In genomic region chr4:76014151-76014840, GRCm38 (mm10) we compare ENCODE assay signal across 26 mouse cellular contexts.
DNase-seq lines count a peak whose midpoint lies in the region; ATAC-seq and TF ChIP-seq lines count a peak whose summit lies in the region.
"Had no signal": no experiment of that assay in that cellular context is flagged by ENCODE, and none has a peak within 500 bp of the region (broad histone marks: within the 10 kb centered on the region; RNA-seq: fewer than 3 reads in every experiment).

No protein-coding gene starts in this region.

- H3K4me2 ChIP-seq in hindbrain, embryonic 16.5 days (ENCODE audit: low read length), result no peak overlapping the region
- H3K4me2 ChIP-seq: embryonic facial prominence, embryonic 13.5 days; embryonic facial prominence, embryonic 15.5 days had no signal

- H3K9ac ChIP-seq in hindbrain, embryonic 16.5 days (ENCODE audit: low read depth, low read length), result no peak overlapping the region
- no peak overlapping the region for H3K9ac ChIP-seq in ES-Bruce4 (ENCODE audit: low read depth, poor library complexity, severe bottlenecking)
- H3K9ac ChIP-seq: embryonic facial prominence, embryonic 13.5 days; embryonic facial prominence, embryonic 15.5 days had no signal

- no peak for TF ChIP-seq EP300 in ES-Bruce4 (IDR thresholded peaks at IDR 0.05; ENCODE audit: insufficient read depth, low read depth, low read length)

- no peaks in the 10 kb centered on the region for H3K36me3 ChIP-seq in hindbrain, embryonic 10.5 days
- H3K36me3 ChIP-seq in hindbrain, embryonic 16.5 days (ENCODE audit: control insufficient read depth, insufficient read depth, low read length), result no peaks in the 10 kb centered on the region
- no peaks in the 10 kb centered on the region for H3K36me3 ChIP-seq in ES-Bruce4 (ENCODE audit: control insufficient read depth, insufficient read depth, low read length, poor library complexity, severe bottlenecking)
- H3K36me3 ChIP-seq: embryonic facial prominence, embryonic 15.5 days; forebrain, embryonic 10.5 days; G1E had no signal

- H3K27me3 ChIP-seq in hindbrain, embryonic 10.5 days (ENCODE audit: insufficient read depth, poor library complexity, severe bottlenecking), result no peaks in the 10 kb centered on the region
- no peaks in the 10 kb centered on the region for H3K27me3 ChIP-seq in hindbrain, embryonic 16.5 days (replicated peaks; ENCODE audit: control insufficient read depth, insufficient read depth, low read length)
- H3K27me3 ChIP-seq in ES-Bruce4 (ENCODE audit: control insufficient read depth, insufficient read depth, low read length, poor library complexity, severe bottlenecking), result no peaks in the 10 kb centered on the region; the same call in 1 of the 2 replicates
- H3K27me3 ChIP-seq: embryonic facial prominence, embryonic 13.5 days; embryonic facial prominence, embryonic 15.5 days; Patski had no signal

- 0 out of 2 replicates have a peak overlapping the region, but pooled peaks have one; percentile 2 for H3K27ac ChIP-seq in hindbrain, embryonic 10.5 days
- no peak overlapping the region for H3K27ac ChIP-seq in hindbrain, embryonic 16.5 days (ENCODE audit: low read depth, low read length)
- H3K27ac ChIP-seq in ES-Bruce4 (ENCODE audit: insufficient read depth, low read length), result peak overlapping the region; percentile 75
- H3K27ac ChIP-seq: embryonic facial prominence, embryonic 13.5 days; embryonic facial prominence, embryonic 15.5 days; forebrain, embryonic 10.5 days had no signal

- no peak for DNase-seq in hindbrain, embryonic 10.5 days (ENCODE audit: low spot score)
- DNase-seq in ES-CJ7 (ENCODE audit: low read depth, low spot score) (peak; percentile 91), R1 (ENCODE audit: low read depth, low spot score) (peak; percentile 75)
- no peak for DNase-seq in ovary, adult 18-20 months (ENCODE audit: low spot score)
- no peak for DNase-seq in T-cell, adult 2 months (ENCODE audit: low spot score)
- DNase-seq: adrenal gland, adult 2 months; adrenal gland, postnatal 10 days; adrenal gland, postnatal 25 days; cerebellum, adult 11 months; cerebellum, adult 18-20 months; cerebellum, adult 8-10 months; cerebellum, adult 9-11 months; cerebellum, postnatal 14 days; cerebellum, postnatal 36 days; embryo, embryonic 11 days had no signal

- H3K9me3 ChIP-seq in hindbrain, embryonic 10.5 days, result no peaks in the 10 kb centered on the region
- H3K9me3 ChIP-seq in hindbrain, embryonic 16.5 days (ENCODE audit: control insufficient read depth, low read length), result no peaks in the 10 kb centered on the region
- no peaks in the 10 kb centered on the region for H3K9me3 ChIP-seq in ES-Bruce4 (replicated peaks; ENCODE audit: control insufficient read depth, insufficient read depth, low read length, poor library complexity, severe bottlenecking)
- H3K9me3 ChIP-seq: embryonic facial prominence, embryonic 13.5 days; embryonic facial prominence, embryonic 15.5 days; forebrain, embryonic 10.5 days; G1E had no signal

- no peak for TF ChIP-seq POLR2A in ES-Bruce4 (IDR thresholded peaks at IDR 0.05; ENCODE audit: insufficient read depth, low read length)

- 52% methylated on average over 3 of the region's 3 CpGs for WGBS in hindbrain, embryonic 10.5 days
- 41% methylated on average over 3 of the region's 3 CpGs for WGBS in hindbrain, embryonic 16.5 days

- no peak overlapping the region for H3K4me3 ChIP-seq in hindbrain, embryonic 10.5 days
- no peak overlapping the region for H3K4me3 ChIP-seq in hindbrain, embryonic 16.5 days (ENCODE audit: low read length)
- H3K4me3 ChIP-seq in ES-Bruce4 (ENCODE audit: low read depth, low read length), result no peak overlapping the region
- H3K4me3 ChIP-seq: embryonic facial prominence, embryonic 13.5 days; embryonic facial prominence, embryonic 15.5 days; erythroblast, embryonic 14.5 days; forebrain, embryonic 10.5 days had no signal

- no peak for ATAC-seq in hindbrain, embryonic 16.5 days
- ATAC-seq in monocyte, adult 5-6 weeks (replicated peaks; ENCODE audit: insufficient number of reproducible peaks, low FRiP score, low TSS enrichment, poor library complexity, severe bottlenecking), result no peak
- ATAC-seq: forebrain, embryonic 14.5 days; forebrain, embryonic 16.5 days; Patski had no signal

- H3K4me1 ChIP-seq in hindbrain, embryonic 10.5 days (replicated peaks), result peaks cover 10% of the 10 kb centered on the region
- H3K4me1 ChIP-seq in hindbrain, embryonic 16.5 days (ENCODE audit: control insufficient read depth, insufficient read depth, low read depth, low read length), result no peaks in the 10 kb centered on the region
- peaks cover 10% of the 10 kb centered on the region for H3K4me1 ChIP-seq in ES-Bruce4 (ENCODE audit: control insufficient read depth, insufficient read depth, low read length)
- H3K4me1 ChIP-seq: embryonic facial prominence, embryonic 15.5 days had no signal

- TF ChIP-seq CTCF in ES-Bruce4 (IDR thresholded peaks at IDR 0.05; ENCODE audit: low read depth, low read length), result no peak

Comparison
In these comparisons a context has a peak if more than half of its experiments do, and no peak if none do; other contexts are left out.
1. DNase-seq: peak in ES-CJ7 (single experiment) and R1 (single experiment); none in hindbrain, embryonic 10.5 days (single experiment), ovary, adult 18-20 months (single experiment) and T-cell, adult 2 months (single experiment).